Mouse (Mus musculus) WW6 (cell line): Measurements from ENCODE around the gene Ccdc43.

ENCODE experiments used
- DNase-seq: peaks from one replicate; pipeline ENCODE4 v3.0.0-alpha.2; 2013; ENCODE audit warnings: low read depth, low spot score

The Ccdc43 gene

DNA sequence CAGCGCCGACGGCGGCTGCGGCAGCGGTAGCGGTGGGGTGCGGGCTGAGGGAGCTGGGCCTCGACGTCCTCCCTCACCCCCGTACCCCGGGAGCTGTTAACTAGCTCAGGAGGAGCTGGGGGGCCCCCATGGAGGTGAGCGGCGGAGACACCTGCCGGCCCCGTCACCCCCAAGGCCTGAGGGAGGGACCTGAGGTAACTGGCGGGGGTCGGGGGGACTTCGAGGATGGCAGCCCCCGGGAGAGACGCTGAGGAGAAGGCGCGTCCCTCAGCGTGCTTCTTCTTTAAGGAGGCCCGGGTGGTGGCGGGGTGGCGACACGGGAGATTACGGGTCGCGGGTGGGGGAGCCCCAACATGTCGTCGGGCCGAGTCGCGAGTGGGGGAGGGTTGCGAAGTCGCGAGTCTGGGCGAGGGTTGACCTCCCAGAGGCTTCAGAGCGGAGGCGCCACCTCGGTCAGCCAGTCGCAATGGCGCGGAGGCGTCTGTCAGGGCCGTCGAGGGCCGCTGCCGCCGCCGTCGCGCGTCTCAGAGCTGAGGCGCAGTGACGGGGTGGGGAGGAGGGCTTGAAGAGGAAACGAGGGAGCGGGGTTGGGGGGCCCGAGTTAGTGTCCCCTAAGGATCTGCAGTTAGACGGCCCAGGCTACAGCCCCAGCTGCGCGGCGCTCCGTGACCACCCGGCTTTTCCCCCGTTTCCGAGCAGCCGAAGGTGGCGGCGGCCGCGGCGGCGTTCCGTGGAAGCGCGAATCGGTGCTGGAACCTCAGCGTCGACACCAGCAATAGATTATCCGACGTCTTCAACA is 31.7 kb downstream of the Ccdc43 start:
- peak; percentile 22 for DNase-seq

- peak; percentile 74 for DNase-seq
Measured at GRCm38 (mm10) chr11:102665151-102665550, 32.4 kb downstream of the Ccdc43 start.

DNA sequence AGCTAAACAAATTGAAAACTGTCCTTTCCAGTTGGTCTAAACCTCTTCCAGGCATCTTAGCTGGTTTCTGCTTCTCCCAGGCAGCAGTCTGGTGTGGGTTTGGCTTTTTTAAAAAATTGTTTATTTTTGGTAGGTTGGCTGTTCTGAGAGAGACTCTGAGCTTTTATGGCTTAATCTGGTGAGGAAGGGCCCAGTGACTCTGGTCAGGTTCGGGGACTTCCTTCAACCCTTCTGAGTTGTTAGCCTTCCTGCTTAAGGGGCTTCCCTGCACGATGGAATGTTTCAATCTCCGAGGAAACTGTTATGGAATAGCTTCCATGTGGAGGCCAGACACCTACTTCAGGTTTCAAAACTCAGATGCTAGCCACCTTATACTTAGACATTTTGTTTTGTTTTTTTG is 34.2 kb downstream of the Ccdc43 start, which contains the start of gene Meioc:
Gene Meioc (plus strand): TSS at position 301 of the 400 bp plus-strand sequence.
- DNase-seq, result no peak

DNA sequence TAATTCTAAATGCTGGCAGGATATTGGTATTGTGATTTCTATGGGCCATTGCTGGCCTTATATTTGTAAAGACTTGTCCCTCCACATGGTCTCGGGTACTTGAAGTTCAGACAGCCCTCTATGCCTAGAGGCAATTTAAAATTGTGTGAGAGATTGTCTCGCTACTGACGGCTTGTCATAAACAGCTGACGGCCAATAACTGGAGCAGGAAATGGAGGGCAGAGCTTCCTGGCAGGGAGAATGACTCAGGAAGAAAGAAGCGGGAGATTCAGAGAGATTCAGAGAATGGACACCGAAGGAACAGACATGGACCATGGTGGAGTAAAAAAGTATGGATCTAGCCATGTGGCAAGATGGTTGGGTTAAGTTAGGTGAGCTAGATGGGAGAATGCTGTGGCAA is 40.7 kb downstream of the Ccdc43 start:
- DNase-seq, result no peak

DNA sequence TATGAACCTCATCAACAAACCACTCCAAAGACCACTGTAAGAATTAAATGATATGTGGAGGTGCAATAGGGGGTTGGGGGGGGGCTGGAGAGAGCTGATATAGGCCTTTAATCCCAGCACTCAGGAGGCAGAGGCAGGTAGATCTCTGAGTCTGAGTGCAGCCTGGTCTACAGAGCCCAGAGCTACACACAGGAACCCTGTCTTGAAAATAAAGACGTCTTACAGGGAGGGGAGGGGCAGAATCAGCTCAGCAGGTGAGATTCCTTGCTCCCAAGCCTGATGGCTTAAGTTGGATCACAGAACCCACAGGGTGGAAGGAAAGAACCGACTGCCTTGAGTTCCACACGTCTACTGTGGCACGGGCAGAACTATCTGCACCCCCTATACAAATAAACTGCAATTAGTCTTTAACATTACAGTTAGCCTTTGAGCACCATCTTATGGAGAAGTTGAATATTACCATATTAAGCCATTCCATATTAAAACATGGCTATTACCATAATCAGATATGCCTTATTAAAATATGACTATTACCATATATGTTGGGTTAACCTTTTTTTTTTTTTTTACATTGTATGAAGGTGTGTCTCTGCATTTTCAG is 41.2 kb downstream of the Ccdc43 start:
- DNase-seq, result no peak

GRCm38 (mm10) chr11:102655888-102656287 is 41.7 kb downstream of the Ccdc43 start:
- DNase-seq, result no peak

GRCm38 (mm10) chr11:102652844-102653243 is 44.7 kb downstream of the Ccdc43 start:
- no peak for DNase-seq

DNA sequence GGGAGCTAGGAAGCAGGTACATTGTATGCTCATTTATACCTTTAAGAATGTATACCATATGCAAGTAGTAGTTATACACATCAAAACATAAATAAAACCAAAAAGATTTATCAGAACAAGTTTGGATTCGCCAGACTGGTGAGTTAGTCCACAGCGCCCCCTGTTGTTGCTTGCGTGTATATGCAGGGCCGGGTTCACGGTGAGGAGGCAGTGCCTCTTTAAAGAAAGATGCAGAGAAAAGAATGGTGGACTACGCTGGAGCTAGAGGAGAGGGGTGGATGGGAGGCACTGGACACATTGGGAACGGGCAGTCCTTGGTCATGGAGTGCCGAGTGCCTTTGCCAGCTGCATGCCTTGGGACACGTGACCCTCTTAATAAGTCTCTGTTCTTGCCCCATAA is 46.2 kb downstream of the Ccdc43 start:
- DNase-seq, result no peak

GRCm38 (mm10) chr11:102647885-102648284 is 49.7 kb downstream of the Ccdc43 start:
- no peak for DNase-seq

GRCm38 (mm10) chr11:102646226-102646625 is 51.4 kb downstream of the Ccdc43 start:
- DNase-seq, result no peak

GRCm38 (mm10) chr11:102643891-102644382 is 53.6 kb downstream of the Ccdc43 start:
- no peak for DNase-seq

GRCm38 (mm10) chr11:102636887-102637286 is 60.7 kb downstream of the Ccdc43 start:
- DNase-seq, result no peak
